Mouse (Mus musculus) CH12.LX (cell line): ENCODE measurements around the gene Dusp3. TPM values are rescaled to one million over a fixed set of nuclear protein-coding genes. Genes with fewer than 3 reads are reported as not detected.

Experiments
- DNase-seq: peaks from one replicate; pipeline ENCODE4 v3.0.0-alpha.2; 2013; ENCODE audit errors: extremely low read depth
- H3K27ac ChIP-seq: 2 replicates; pipeline ENCODE4 v1.5.1; 2012; ENCODE audit warnings: low read depth, mild to moderate bottlenecking, control low read depth, moderate library complexity; ENCODE audit not compliant: insufficient read depth
- H3K27me3 ChIP-seq: replicated peaks from 2 replicates; pipeline ENCODE3; 2012; ENCODE audit warnings: inconsistent platforms
- H3K36me3 ChIP-seq, 2 experiments: replicated peaks in 1 of 2; 2 replicates each; pipeline versions ENCODE3 to v1.6.1; 2012; ENCODE audit warnings: inconsistent platforms in 1 of 2, low read length in 1 of 2, mild to moderate bottlenecking in 1 of 2, mixed read lengths in 1 of 2, moderate library complexity in 1 of 2; ENCODE audit not compliant: control insufficient read depth in 1 of 2, insufficient read depth in 1 of 2
- H3K4me1 ChIP-seq, 2 experiments: 2 replicates each; pipeline ENCODE4 v1.6.1; 2012; ENCODE audit warnings: inconsistent platforms in 1 of 2, moderate library complexity in 1 of 2; ENCODE audit not compliant: insufficient read depth in 2 of 2, control insufficient read depth in 1 of 2
- H3K4me2 ChIP-seq: 2 replicates; pipeline ENCODE4 v1.6.1; 2012; ENCODE audit warnings: low read depth, mild to moderate bottlenecking, control low read depth; ENCODE audit not compliant: poor library complexity, insufficient read depth, severe bottlenecking
- H3K4me3 ChIP-seq, 3 experiments: fragments of 150-350 bp in 1 of 3; sonication (generic) in 1 of 3; replicated peaks in 1 of 3; 2 replicates each; pipeline versions ENCODE3 to v1.5.1; 2011 to 2012; ENCODE audit warnings: low read depth in 2 of 3, low read length in 2 of 3, mild to moderate bottlenecking in 2 of 3, moderate library complexity in 2 of 3, control low read depth in 1 of 3, improper control_type of control experiment in 1 of 3, inconsistent platforms in 1 of 3, mixed read lengths in 1 of 3; ENCODE audit not compliant: poor library complexity in 1 of 3
- H3K79me2 ChIP-seq: replicated peaks from 2 replicates; pipeline ENCODE4 v1.6.1; 2012; ENCODE audit warnings: mild to moderate bottlenecking, moderate library complexity; ENCODE audit not compliant: control insufficient read depth, poor library complexity, insufficient read depth, severe bottlenecking; ENCODE audit errors: extremely low read depth
- H3K9ac ChIP-seq: 2 replicates; pipeline ENCODE4 v1.6.1; 2012; ENCODE audit warnings: low read depth, mild to moderate bottlenecking, control low read depth, moderate library complexity; ENCODE audit not compliant: insufficient read depth
- H3K9me3 ChIP-seq: replicated peaks from 2 replicates; pipeline ENCODE3; 2012; ENCODE audit warnings: low read length, inconsistent platforms, mixed read lengths
- BHLHE40 ChIP-seq: IDR thresholded peaks from 2 replicates; pipeline ENCODE4 v1.6.1; 2011; ENCODE audit warnings: mild to moderate bottlenecking, low read depth, low read length, improper control_type of control experiment
- CHD1 ChIP-seq: IDR thresholded peaks from 2 replicates; pipeline ENCODE4 v1.6.1; 2012; ENCODE audit warnings: low read depth, low read length, improper control_type of control experiment, inconsistent platforms
- ELF1 ChIP-seq: IDR thresholded peaks from 2 replicates; pipeline ENCODE4 v1.6.1; 2014; ENCODE audit warnings: low read depth, mild to moderate bottlenecking, inconsistent platforms, low read length, improper control_type of control experiment
- ETS1 ChIP-seq: conservative IDR thresholded peaks from 2 replicates; pipeline ENCODE4 v1.6.1; 2012; ENCODE audit warnings: low read depth, mild to moderate bottlenecking, inconsistent platforms, low read length, improper control_type of control experiment, moderate library complexity
- HCFC1 ChIP-seq: IDR thresholded peaks from 2 replicates; pipeline ENCODE4 v1.6.1; 2012; ENCODE audit warnings: low read depth, mild to moderate bottlenecking, inconsistent platforms, low read length, improper control_type of control experiment
- IRF4 ChIP-seq: IDR thresholded peaks from 2 replicates; pipeline ENCODE4 v1.6.1; 2014; ENCODE audit warnings: low read depth, mild to moderate bottlenecking, inconsistent platforms, low read length, improper control_type of control experiment
- JUN ChIP-seq: IDR thresholded peaks from 2 replicates; pipeline ENCODE4 v1.6.1; 2011; ENCODE audit warnings: low read depth, mild to moderate bottlenecking, low read length, improper control_type of control experiment, moderate library complexity; ENCODE audit not compliant: insufficient read depth
- JUND ChIP-seq: conservative IDR thresholded peaks from 2 replicates; pipeline ENCODE4 v1.6.1; 2011; ENCODE audit warnings: low read depth, low read length, improper control_type of control experiment
- KAT2A ChIP-seq: IDR thresholded peaks from 2 replicates; pipeline ENCODE4 v1.6.1; 2012; ENCODE audit warnings: low read length, improper control_type of control experiment, inconsistent platforms; ENCODE audit not compliant: insufficient replicate concordance
- MAX ChIP-seq: IDR thresholded peaks from 2 replicates; pipeline ENCODE4 v1.6.1; 2011; ENCODE audit warnings: low read length, improper control_type of control experiment
- MAZ ChIP-seq: IDR thresholded peaks from 2 replicates; pipeline ENCODE4 v1.6.1; 2012; ENCODE audit warnings: low read depth, mild to moderate bottlenecking, inconsistent platforms, low read length, improper control_type of control experiment, moderate library complexity
- MEF2A ChIP-seq: IDR thresholded peaks from 2 replicates; pipeline ENCODE4 v1.6.1; 2014; ENCODE audit warnings: low read depth, mild to moderate bottlenecking, inconsistent platforms, low read length, improper control_type of control experiment, borderline replicate concordance
- NRF1 ChIP-seq: IDR thresholded peaks from 2 replicates; pipeline ENCODE4 v1.6.1; 2014; ENCODE audit warnings: low read depth, mild to moderate bottlenecking, inconsistent platforms, low read length, improper control_type of control experiment, moderate library complexity
- PAX5 ChIP-seq: IDR thresholded peaks from 2 replicates; pipeline ENCODE4 v1.6.1; 2012; ENCODE audit warnings: low read length, inconsistent platforms, mixed read lengths
- RAD21 ChIP-seq: IDR thresholded peaks from 2 replicates; pipeline ENCODE4 v1.6.1; 2011; ENCODE audit warnings: low read depth, mild to moderate bottlenecking, low read length, improper control_type of control experiment, moderate library complexity
- RCOR1 ChIP-seq: conservative IDR thresholded peaks from 2 replicates; pipeline ENCODE4 v1.6.1; 2012; ENCODE audit warnings: low read depth, mild to moderate bottlenecking, inconsistent platforms, low read length, improper control_type of control experiment
- TBP ChIP-seq: conservative IDR thresholded peaks from 2 replicates; pipeline ENCODE4 v1.6.1; 2011; ENCODE audit warnings: low read depth, low read length, improper control_type of control experiment
- TCF12 ChIP-seq: IDR thresholded peaks from 2 replicates; pipeline ENCODE4 v1.6.1; 2014; ENCODE audit warnings: low read depth, mild to moderate bottlenecking, inconsistent platforms, low read length, improper control_type of control experiment
- USF1 ChIP-seq: IDR thresholded peaks from 2 replicates; pipeline ENCODE4 v1.6.1; 2014; ENCODE audit warnings: low read depth, mild to moderate bottlenecking, inconsistent platforms, low read length, improper control_type of control experiment
- ZC3H11A ChIP-seq: IDR thresholded peaks from 2 replicates; pipeline ENCODE4 v1.6.1; 2012; ENCODE audit warnings: low read depth, mild to moderate bottlenecking, inconsistent platforms, low read length, improper control_type of control experiment
- ZMIZ1 ChIP-seq: IDR thresholded peaks from 2 replicates; pipeline ENCODE4 v1.6.1; 2012; ENCODE audit warnings: low read depth, mild to moderate bottlenecking, inconsistent platforms, low read length, improper control_type of control experiment
- ZNF384 ChIP-seq: IDR thresholded peaks from 2 replicates; pipeline ENCODE4 v1.6.1; 2012; ENCODE audit warnings: low read depth, low read length, improper control_type of control experiment, inconsistent platforms
- dilution Hi-C: fragments of 300-500 bp; cut with MboI; formaldehyde crosslinking; loops from 2 replicates; pipeline ENCODE4 v1.14.3; 2020; ENCODE audit warnings: low sequenced_read_pairs; ENCODE audit not compliant: extremely low pct_unique_long_range_greater_than_20kb, extremely low pct_ligation_motif_present
- in situ Hi-C: fragments of 300-500 bp; cut with MboI; formaldehyde crosslinking; loops from 3 replicates; pipeline ENCODE4 v1.14.3; 2019; ENCODE audit warnings: low sequenced_read_pairs, low pct_ligation_motif_present, low pct_unique_long_range_greater_than_20kb, mixed read lengths
- polyA plus RNA-seq: library from polyadenylated mRNA; unstranded; fragments of >175 nt; gene quantifications from 2 replicates; pipeline ENCODE4 v1.2.1, GENCODE M21; 2012; ENCODE audit warnings: low read depth; ENCODE audit not compliant: insufficient read length
- total RNA-seq, 2 experiments: library from RNA; depleted of rRNA; stranded (reverse); fragments of 300-350 nt in 1 of 2; fragments of >200 nt in 1 of 2; gene quantifications; 2 replicates each; pipeline ENCODE4 v1.2.3; 2012 to 2014

The Dusp3 gene
- total and polyA plus RNA-seq, 3 experiments, result 5.6 to 23.6 (median 20.8) TPM

- Histone ChIP-seq H3K36me3 (no peaks in the 10 kb centered on the region), H3K27ac (no peak overlapping the region), H3K27me3 (peaks cover 89% of the 10 kb centered on the region), H3K4me2 (no peak overlapping the region), H3K9me3 (no peaks in the 10 kb centered on the region), H3K79me2 (no peaks in the 10 kb centered on the region), H3K9ac (no peak overlapping the region), H3K4me1 (peaks cover 0 to 2% of the 10 kb centered on the region in 2 experiments; a peak in 2 of 4 replicates), H3K4me3 (no peak overlapping the region)
- no peak for DNase-seq
- dilution Hi-C loops, result no loop called here
- in situ Hi-C loops, result no loop called here
- no peak for TF ChIP-seq MAZ
- no peak for TF ChIP-seq MEF2A
- TF ChIP-seq TBP, result no peak
- no peak for TF ChIP-seq USF1
- no peak for TF ChIP-seq KAT2A
- TF ChIP-seq NRF1, result no peak
- no peak for TF ChIP-seq HCFC1
- TF ChIP-seq TCF12, result no peak
- TF ChIP-seq RAD21, result no peak
- no peak for TF ChIP-seq JUND
- no peak for TF ChIP-seq CHD1
- no peak for TF ChIP-seq ETS1
- TF ChIP-seq IRF4, result no peak
- no peak for TF ChIP-seq BHLHE40
- TF ChIP-seq ZNF384, result no peak
- TF ChIP-seq RCOR1, result no peak
- TF ChIP-seq ZC3H11A, result no peak
These were observed 42.5 kb upstream of the Dusp3 start for GRCm38 (mm10) chr11:102029304-102029703.

DNA sequence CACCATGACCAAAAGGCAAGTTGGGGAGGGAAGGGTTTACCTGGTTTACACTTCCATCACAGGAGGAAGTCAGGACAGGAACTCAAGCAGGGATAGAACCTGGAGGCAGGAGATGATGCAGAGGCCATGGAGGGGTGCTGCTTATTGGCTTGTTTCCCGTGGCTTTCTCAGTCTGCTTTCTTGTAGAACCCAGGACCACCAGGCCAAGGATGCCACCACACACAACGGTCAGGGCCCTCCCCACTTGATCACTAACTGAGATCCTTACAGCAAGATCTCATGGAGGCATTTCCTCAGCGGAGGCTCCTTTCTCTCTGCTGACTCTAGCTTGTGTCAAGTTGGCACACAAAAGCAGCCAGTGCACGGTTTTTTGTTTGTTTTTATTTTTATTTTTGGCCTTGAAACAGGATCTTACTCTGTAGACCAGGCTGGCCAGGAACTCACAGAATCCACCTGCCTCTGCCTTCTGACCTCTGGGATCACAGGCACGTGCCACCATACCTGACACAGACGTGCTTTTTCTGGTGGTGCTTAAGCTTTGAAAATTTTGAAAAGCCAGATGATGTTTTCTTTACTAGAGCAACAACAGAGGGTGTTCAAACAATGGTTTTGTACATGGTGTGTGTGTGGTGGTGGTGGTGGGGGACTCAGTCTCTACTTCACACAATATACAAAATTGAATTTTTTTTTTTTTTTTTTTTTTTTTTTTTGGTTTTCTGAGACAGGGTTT lies 41.4 kb upstream of the Dusp3 start, which contains the start of gene Mpp3:
Mpp3 (minus strand) TSS at position 375 of the 730 bp plus-strand sequence.
- Histone ChIP-seq H3K4me1 (peaks cover 0 to 2% of the 10 kb centered on the region in 2 experiments; a peak in 2 of 4 replicates), H3K79me2 (no peaks in the 10 kb centered on the region), H3K9me3 (no peaks in the 10 kb centered on the region), H3K4me2 (peak within 1 kb of the TSS; percentile 81), H3K27ac (no peak within 1 kb of the TSS), H3K36me3 (no peaks in the 10 kb centered on the region), H3K9ac (peak within 1 kb of the TSS; percentile 2; the same call in 1 of the 2 replicates), H3K27me3 (peaks cover 91% of the 10 kb centered on the region), H3K4me3 (no peak within 1 kb of the TSS)
- no peak for DNase-seq
- TF ChIP-seq ZNF384 (peak; percentile 20; the same call in 1 of the 2 replicates), JUN (no peak), ELF1 (no peak), JUND (no peak), MAX (no peak), NRF1 (no peak), RCOR1 (no peak), ZMIZ1 (peak; percentile 64), TBP (0 out of 2 replicates have a peak, but pooled peaks have one; percentile 35), PAX5 (no peak)
- dilution Hi-C loops, result no loop called here
- in situ Hi-C loops, result no loop called here
